10 mouse cellular contexts compared by ENCODE assay signal in the genomic region with DNA sequence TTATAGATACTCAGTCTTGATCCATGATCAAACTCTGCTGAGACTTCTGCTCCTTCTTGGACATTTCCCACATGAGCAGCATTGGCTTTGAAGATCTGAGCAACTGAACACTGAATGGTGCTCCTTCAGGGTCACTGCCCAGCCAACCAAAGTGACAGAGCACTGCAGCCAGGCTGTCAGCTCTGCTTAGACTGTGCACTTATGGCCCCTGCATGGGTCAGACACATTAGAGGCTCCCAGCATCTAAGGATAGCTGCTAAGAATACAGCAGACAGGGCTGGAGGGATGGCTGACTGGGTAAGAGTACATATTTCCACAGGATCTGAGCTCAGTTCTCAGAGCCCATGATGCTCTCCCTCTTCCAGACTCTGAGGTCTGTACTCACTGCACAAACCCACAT.
"Had no signal": no experiment of that assay in that cellular context is flagged by ENCODE, and none has a peak within 500 bp of the region (broad histone marks: within the 10 kb centered on the region; RNA-seq: fewer than 3 reads in every experiment).

No protein-coding gene starts in this region.

- H3K4me1 ChIP-seq: liver, embryonic 15.5 days had no signal

- H3K27me3 ChIP-seq: liver, embryonic 15.5 days had no signal

- H3K4me3 ChIP-seq: left cerebral cortex, adult 2 months; limb, embryonic 10.5 days; liver, embryonic 15.5 days had no signal

- H3K36me3 ChIP-seq: limb, embryonic 10.5 days; liver, embryonic 15.5 days had no signal

- ATAC-seq: intestine, postnatal 0 days had no signal

- H3K4me2 ChIP-seq: liver, embryonic 11.5 days; liver, embryonic 15.5 days had no signal

- H3K27ac ChIP-seq: left cerebral cortex, adult 2 months; limb, embryonic 10.5 days; liver, embryonic 15.5 days had no signal

- H3K9ac ChIP-seq: liver, embryonic 15.5 days had no signal

- H3K9me3 ChIP-seq: limb, embryonic 10.5 days; liver, embryonic 15.5 days had no signal

- DNase-seq: kidney, adult 8-10 months; kidney, postnatal 14 days; lung, adult 2 months; thymus, adult 18-20 months; thymus, postnatal 14 days had no signal
